Mouse (Mus musculus) testis, adult 2 months (tissue): ENCODE results near the gene Prpf6. TPM values are rescaled to one million over a fixed set of nuclear protein-coding genes. Genes with fewer than 3 reads are reported as not detected.

Experiments used
- H3K27ac ChIP-seq: fragments of 200-500 bp; 2 replicates; pipeline ENCODE4 v1.5.1; 2012; ENCODE audit warnings: low read depth, low read length; ENCODE audit not compliant: control insufficient read depth, insufficient read depth
- H3K27me3 ChIP-seq: fragments of 200-500 bp; 2 replicates; pipeline ENCODE4 v1.6.1; 2012; ENCODE audit warnings: mild to moderate bottlenecking, low read length, moderate library complexity; ENCODE audit not compliant: control insufficient read depth, insufficient read depth
- H3K36me3 ChIP-seq: fragments of 200-500 bp; 2 replicates; pipeline ENCODE4 v1.6.1; 2012; ENCODE audit warnings: mild to moderate bottlenecking, low read length; ENCODE audit not compliant: control insufficient read depth, insufficient read depth
- H3K4me1 ChIP-seq: fragments of 200-500 bp; 2 replicates; pipeline ENCODE4 v1.6.1; 2012; ENCODE audit warnings: low read length; ENCODE audit not compliant: control insufficient read depth, insufficient read depth
- H3K4me3 ChIP-seq: fragments of 200-500 bp; 2 replicates; pipeline ENCODE4 v1.5.1; 2012; ENCODE audit warnings: low read depth, mild to moderate bottlenecking, low read length, moderate library complexity, mixed read lengths; ENCODE audit not compliant: control insufficient read depth
- CTCF ChIP-seq: fragments of 200-500 bp; IDR thresholded peaks from 2 replicates; pipeline ENCODE4 v1.5.1; 2012; ENCODE audit warnings: low read depth, mild to moderate bottlenecking, inconsistent platforms, low read length, moderate library complexity; ENCODE audit not compliant: control insufficient read depth, insufficient read depth, insufficient replicate concordance
- POLR2A ChIP-seq: fragments of 200-500 bp; IDR thresholded peaks from 2 replicates; pipeline ENCODE4 v1.6.1; 2012; ENCODE audit warnings: low read depth, mild to moderate bottlenecking, inconsistent platforms, low read length, moderate library complexity; ENCODE audit not compliant: control insufficient read depth
- polyA plus RNA-seq: library from polyadenylated mRNA; depleted of rRNA; stranded (reverse); fragments of >200 nt; gene quantifications from 2 replicates; pipeline ENCODE4 v1.2.3, GENCODE M21; 2012; rRNA removed

The Prpf6 gene
- 19.5 and 20.1 TPM in 2 replicates for polyA plus RNA-seq

DNA sequence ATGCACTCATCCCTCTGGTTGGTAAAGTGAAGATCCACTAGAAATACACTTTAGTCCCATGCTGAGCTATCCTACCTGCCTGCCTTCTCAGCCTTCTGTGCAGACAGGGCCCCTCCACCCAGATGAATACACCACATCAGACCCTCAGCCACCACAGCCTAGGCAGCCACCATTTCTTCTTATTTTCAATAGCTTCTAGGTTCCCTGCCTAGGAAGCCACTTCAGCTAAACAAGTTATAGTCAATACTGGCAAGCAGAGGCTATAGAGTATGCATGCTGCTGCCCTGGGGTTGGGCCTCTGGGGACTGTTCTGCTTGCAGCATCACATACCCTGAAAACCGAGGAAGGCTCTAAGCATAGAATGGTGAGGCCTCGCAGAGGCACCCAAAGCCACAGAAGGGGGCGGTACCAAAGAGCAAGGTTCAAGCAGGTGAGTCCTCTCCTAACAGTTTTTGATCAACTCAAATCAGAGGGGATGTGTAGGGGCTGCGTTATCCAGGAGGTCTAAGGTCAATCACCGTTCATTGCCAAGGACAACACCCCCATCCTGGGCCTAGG is at the start of gene Prpf6:
TSS of gene Prpf6 (plus strand) at position 341 of the 558 bp plus-strand sequence.
- Histone ChIP-seq H3K4me1 (peaks cover 6% of the 10 kb centered on the region), H3K27me3 (no peaks in the 10 kb centered on the region), H3K27ac (peak within 1 kb of the TSS; percentile 100), H3K36me3 (peaks cover 3% of the 10 kb centered on the region), H3K4me3 (peak within 1 kb of the TSS; percentile 100)
- TF ChIP-seq CTCF (no peak), POLR2A (no peak)

DNA sequence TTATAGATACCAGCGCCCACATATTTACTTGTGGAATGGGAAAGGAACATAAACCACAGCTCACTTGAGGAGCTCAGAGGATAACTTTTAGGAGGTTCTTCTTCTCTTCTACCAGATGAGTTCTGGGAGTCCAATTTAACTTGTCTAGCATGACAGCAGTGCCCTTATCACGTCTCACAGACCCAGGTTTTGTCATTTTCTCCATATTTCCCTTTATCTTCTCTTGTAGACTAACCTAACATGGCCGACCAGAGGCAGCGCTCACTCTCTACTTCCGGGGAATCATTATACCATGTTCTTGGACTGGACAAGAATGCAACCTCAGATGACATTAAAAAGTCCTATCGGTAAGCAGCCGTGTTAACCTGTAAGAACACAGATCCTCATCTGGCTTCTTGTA is 45.5 kb upstream of the Prpf6 start:
- peaks cover 2% of the 10 kb centered on the region for H3K36me3 ChIP-seq
- H3K27me3 ChIP-seq: no peaks in the 10 kb centered on the region
- H3K4me3 ChIP-seq: no peak overlapping the region
- no peaks in the 10 kb centered on the region for H3K4me1 ChIP-seq
- no peak for TF ChIP-seq CTCF
- H3K27ac ChIP-seq: no peak overlapping the region

DNA sequence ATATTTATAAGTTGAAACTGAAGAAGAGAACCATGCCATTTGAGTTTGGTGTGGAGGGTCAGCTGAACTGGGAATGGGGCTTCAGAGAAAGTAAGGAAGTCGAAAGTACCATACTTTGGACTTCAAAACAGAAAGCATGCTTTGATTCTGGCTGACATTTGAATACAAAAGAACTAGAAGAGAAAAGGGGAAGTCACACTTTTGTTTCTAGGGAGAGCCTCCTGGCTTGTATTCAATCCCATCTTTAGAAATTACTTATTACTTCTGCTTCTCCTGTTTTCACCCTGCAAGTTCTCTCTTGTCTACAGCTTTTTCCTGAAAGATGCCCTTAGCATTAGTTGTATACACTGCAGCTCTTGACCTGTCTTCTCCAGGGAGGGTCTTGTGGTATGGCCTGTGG is 43.4 kb upstream of the Prpf6 start:
- no peak for TF ChIP-seq POLR2A
- no peak for TF ChIP-seq CTCF
- Histone ChIP-seq H3K27me3 (no peaks in the 10 kb centered on the region), H3K4me1 (no peaks in the 10 kb centered on the region), H3K4me3 (no peak overlapping the region), H3K27ac (no peak overlapping the region), H3K36me3 (peaks cover 2% of the 10 kb centered on the region)

DNA sequence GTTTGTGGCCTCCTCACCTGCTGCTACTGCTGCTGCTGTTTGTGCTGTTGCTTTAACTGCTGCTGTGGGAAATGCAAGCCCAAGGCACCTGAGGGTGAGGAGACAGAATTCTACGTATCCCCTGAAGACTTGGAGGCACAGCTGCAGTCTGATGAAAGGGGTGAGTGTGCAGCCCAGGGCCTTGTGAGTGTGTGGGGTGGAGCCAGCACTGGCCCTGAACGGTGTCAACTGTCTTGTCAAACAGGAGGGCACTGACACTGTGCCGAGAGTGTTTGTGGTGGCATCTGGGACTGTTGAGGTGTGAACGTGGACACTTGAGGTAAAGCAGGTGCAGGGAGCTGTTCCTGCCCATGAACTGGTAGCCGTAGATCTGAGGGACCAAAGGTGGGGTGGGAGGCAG is 43.0 kb upstream of the Prpf6 start:
- no peak overlapping the region for H3K4me3 ChIP-seq
- TF ChIP-seq POLR2A: no peak
- TF ChIP-seq CTCF: no peak
- no peak overlapping the region for H3K27ac ChIP-seq
- no peaks in the 10 kb centered on the region for H3K27me3 ChIP-seq
- peaks cover 2% of the 10 kb centered on the region for H3K36me3 ChIP-seq
- H3K4me1 ChIP-seq: no peaks in the 10 kb centered on the region

DNA sequence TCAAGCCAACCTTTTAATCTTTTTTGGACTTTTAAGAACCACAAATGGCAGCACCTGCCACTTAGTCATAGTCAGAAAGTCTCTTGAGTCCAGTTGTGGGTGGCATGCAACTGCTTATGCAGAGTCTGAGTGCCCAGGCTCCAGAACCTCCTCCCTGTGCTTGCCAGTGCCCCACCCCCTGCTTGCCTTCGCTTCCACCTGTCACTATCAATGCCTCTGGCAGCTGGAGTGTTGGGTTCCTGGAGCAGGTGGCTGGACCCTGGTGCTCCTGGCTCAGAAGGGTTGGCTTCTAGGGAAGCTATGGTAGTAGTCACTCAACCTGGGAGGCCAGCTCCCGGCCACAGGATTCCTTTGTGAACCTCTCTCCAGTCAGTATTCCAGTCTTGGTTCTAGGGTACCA is 41.4 kb upstream of the Prpf6 start:
- H3K4me3 ChIP-seq: no peak overlapping the region
- H3K27me3 ChIP-seq: no peaks in the 10 kb centered on the region
- H3K36me3 ChIP-seq: peaks cover 2% of the 10 kb centered on the region
- TF ChIP-seq POLR2A (no peak), CTCF (no peak)
- H3K27ac ChIP-seq: no peak overlapping the region
- no peaks in the 10 kb centered on the region for H3K4me1 ChIP-seq

DNA sequence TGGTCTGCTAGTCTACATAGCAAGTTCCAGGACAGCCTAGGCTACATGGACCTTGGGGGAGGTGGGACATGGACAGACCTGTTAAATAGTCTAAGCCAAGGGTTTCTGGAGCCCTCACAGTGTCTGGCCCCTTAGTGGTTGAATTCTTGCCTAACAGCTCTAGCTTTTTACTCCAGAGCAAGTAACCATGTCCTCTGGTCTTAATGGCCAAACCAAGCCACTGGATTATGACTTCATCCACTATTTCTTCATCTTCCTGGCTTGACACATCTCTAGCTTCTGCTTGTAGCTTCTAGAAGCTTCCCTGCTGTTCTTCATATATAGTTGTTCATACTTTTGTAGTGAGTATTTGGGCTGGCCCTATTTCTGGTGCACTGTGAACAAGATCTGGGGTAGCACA is 37.9 kb upstream of the Prpf6 start:
- Histone ChIP-seq H3K27ac (no peak overlapping the region), H3K4me3 (no peak overlapping the region), H3K27me3 (no peaks in the 10 kb centered on the region), H3K4me1 (no peaks in the 10 kb centered on the region), H3K36me3 (peaks cover 2% of the 10 kb centered on the region; the same call in 1 of the 2 replicates)
- no peak for TF ChIP-seq POLR2A
- TF ChIP-seq CTCF: no peak

DNA sequence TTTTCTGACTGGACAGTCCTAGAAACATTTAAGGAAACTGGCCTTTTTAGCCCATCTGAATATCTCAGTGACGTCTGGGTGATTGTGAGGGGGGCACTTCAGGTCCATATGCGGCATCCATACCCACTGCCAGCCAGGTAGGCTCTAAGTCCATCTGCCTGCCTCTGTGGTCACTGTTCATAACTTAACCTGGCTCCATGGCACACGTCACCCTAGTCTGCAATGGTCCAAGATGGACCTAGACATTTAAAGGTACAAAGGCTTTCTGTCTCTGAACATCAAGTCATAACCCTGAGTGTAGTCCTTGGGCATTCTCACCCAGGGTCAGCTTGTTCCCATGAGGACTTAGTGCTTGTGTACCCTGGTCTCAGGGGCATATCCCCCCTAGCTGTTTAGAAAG is 24.3 kb upstream of the Prpf6 start:
- H3K36me3 ChIP-seq: no peaks in the 10 kb centered on the region
- no peaks in the 10 kb centered on the region for H3K27me3 ChIP-seq
- H3K4me3 ChIP-seq: no peak overlapping the region
- no peak overlapping the region for H3K27ac ChIP-seq
- TF ChIP-seq CTCF: no peak
- TF ChIP-seq POLR2A: no peak
- H3K4me1 ChIP-seq: no peaks in the 10 kb centered on the region; the same call in 1 of the 2 replicates

DNA sequence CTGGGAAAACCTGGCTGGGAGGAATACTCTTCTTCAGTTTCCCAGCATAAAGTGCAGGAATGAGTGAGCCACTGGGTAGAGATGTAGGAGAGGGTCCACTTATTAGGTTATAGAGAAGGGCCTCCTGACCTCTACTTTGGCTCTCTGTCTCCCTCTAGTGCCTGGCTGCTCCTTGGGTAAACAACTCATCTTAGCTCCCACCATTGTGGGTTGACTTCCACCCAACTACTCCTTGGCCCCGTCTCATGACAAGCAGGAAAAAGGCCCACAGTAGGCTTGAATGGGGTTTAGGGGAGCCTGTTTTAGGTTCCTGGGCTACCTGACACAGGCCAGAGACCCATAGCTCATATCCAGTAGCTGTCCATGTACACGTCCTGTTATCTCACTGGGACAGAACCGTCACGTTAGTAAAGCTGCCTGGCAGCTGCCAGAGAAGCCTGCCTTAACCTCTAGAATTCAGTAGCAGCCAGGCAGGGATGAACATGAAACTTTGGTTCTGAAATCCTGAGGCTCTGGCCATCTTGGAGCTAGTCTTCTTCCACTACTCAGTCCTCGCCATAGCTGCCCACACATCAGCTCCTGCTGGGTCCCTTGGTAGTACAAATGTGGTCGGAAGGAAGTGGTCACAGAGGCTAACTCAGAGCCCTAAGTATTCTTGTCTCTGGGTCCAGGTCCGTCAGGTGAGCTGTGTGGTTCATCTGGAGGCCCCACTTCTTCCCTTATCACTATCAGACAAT is 23.2 kb upstream of the Prpf6 start:
- no peaks in the 10 kb centered on the region for H3K36me3 ChIP-seq
- no peak overlapping the region for H3K27ac ChIP-seq
- H3K4me1 ChIP-seq: no peaks in the 10 kb centered on the region; the same call in 1 of the 2 replicates
- H3K27me3 ChIP-seq: no peaks in the 10 kb centered on the region
- TF ChIP-seq POLR2A (no peak), CTCF (peak; percentile 11; the same call in 1 of the 2 replicates)
- H3K4me3 ChIP-seq: no peak overlapping the region
